ENCODE assay signal across 12 mouse cellular contexts in the genomic region with DNA sequence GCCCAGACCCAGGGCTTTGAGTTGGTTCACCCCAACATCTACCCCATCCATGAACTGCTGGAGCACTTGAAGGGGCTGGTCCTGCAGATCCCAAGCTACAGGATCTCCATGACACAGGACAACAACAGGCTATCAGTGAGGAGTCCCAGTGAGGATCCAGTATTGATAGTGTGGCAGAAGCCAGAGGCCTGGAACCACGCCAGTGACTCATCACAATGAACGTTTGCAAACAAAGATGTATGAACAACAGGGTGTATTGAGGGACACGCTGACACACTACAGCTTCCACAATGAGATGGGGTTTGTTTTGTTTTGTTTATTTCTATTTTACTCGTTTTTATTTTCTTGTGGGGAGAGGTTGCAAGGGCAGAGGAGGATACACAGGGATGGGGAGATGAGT. TPM values are rescaled to one million over a fixed set of nuclear protein-coding genes. Genes with fewer than 3 reads are reported as not detected.
A peak's percentile ranks its signal among the peaks of the same experiment; 100 is the strongest.
DNase-seq lines count a peak whose midpoint lies in the region; ATAC-seq and TF ChIP-seq lines count a peak whose summit lies in the region.
"Had no signal": no experiment of that assay in that cellular context is flagged by ENCODE, and none has a peak within 500 bp of the region (broad histone marks: within the 10 kb centered on the region; RNA-seq: fewer than 3 reads in every experiment).

No protein-coding gene starts in this region.

- WGBS in intestine, postnatal 0 days: 55% methylated on average over 4 of the region's 4 CpGs

- H3K27ac ChIP-seq in intestine, postnatal 0 days (ENCODE audit: low read depth, low read length): no peak overlapping the region
- H3K27ac ChIP-seq: lung, embryonic 15.5 days; midbrain, embryonic 12.5 days had no signal

- H3K36me3 ChIP-seq in intestine, postnatal 0 days (ENCODE audit: control insufficient read depth, insufficient read depth): no peaks in the 10 kb centered on the region
- H3K36me3 ChIP-seq: lung, embryonic 15.5 days; midbrain, embryonic 12.5 days had no signal

- H3K27me3 ChIP-seq in intestine, postnatal 0 days (replicated peaks; ENCODE audit: control insufficient read depth, insufficient read depth, low read length): no peaks in the 10 kb centered on the region
- H3K27me3 ChIP-seq: lung, embryonic 15.5 days; midbrain, embryonic 12.5 days had no signal

- no peak overlapping the region for H3K4me2 ChIP-seq in intestine, postnatal 0 days (replicated peaks; ENCODE audit: low read depth)
- H3K4me2 ChIP-seq: lung, embryonic 15.5 days; midbrain, embryonic 12.5 days had no signal

- H3K4me3 ChIP-seq in intestine, postnatal 0 days (ENCODE audit: low read depth, low read length): no peak overlapping the region
- H3K4me3 ChIP-seq: lung, embryonic 15.5 days; midbrain, embryonic 12.5 days had no signal

- H3K9me3 ChIP-seq in intestine, postnatal 0 days (ENCODE audit: control insufficient read depth): 0 out of 2 replicates have a peak, but pooled peaks cover 3% of the 10 kb centered on the region
- H3K9me3 ChIP-seq: lung, embryonic 15.5 days; midbrain, embryonic 12.5 days had no signal

- ATAC-seq in intestine, postnatal 0 days: no peak

- DNase-seq in adrenal gland, postnatal 10 days: peak; percentile 53
- no peak for DNase-seq in adrenal gland, postnatal 4 days (ENCODE audit: low spot score in 2 of 2)
- peak; percentile 22 for DNase-seq in kidney, postnatal 10 days
- DNase-seq in kidney, postnatal 14 days: no peak
- DNase-seq in 3T3-L1 (ENCODE audit: low read depth, low spot score): peak; percentile 39
- DNase-seq in cerebellum, postnatal 36 days: peak; percentile 6 to 8
- no peak for DNase-seq in testis, postnatal 14 days (ENCODE audit: low spot score)
- DNase-seq: heart, adult 11 months; heart, postnatal 14 days had no signal

- no peak for TF ChIP-seq CTCF in intestine, postnatal 0 days (IDR thresholded peaks at IDR 0.05; ENCODE audit: low read depth)

- no peaks in the 10 kb centered on the region for H3K4me1 ChIP-seq in intestine, postnatal 0 days (replicated peaks; ENCODE audit: control insufficient read depth, insufficient read depth, low read length)
- H3K4me1 ChIP-seq: lung, embryonic 15.5 days; midbrain, embryonic 12.5 days had no signal

- no peak overlapping the region for H3K9ac ChIP-seq in intestine, postnatal 0 days (ENCODE audit: low read depth, low read length)
- H3K9ac ChIP-seq: lung, embryonic 15.5 days; midbrain, embryonic 12.5 days had no signal

RNA-seq across cellular contexts. Expression of a gene that starts 17.7 kb away (rescaled TPM):
- 10 to 100 TPM; 31.9 to 36.4 TPM for total RNA-seq in adrenal gland, postnatal 10 days (2021)
- 10 to 100 TPM; 30.7 to 31.5 TPM for total RNA-seq in adrenal gland, postnatal 4 days (2021)
- polyA plus RNA-seq in intestine, postnatal 0 days (2015; fragmentation: Nextera tagmentation; extraction: Ambion mirVana): 37.8 and 40.9 TPM in 2 replicates

Comparison
In these comparisons a context has a peak if more than half of its experiments do, and no peak if none do; other contexts are left out.
1. DNase-seq: peak in adrenal gland, postnatal 10 days (single experiment), kidney, postnatal 10 days (single experiment), 3T3-L1 (single experiment) and cerebellum, postnatal 36 days (2 of 2); none in adrenal gland, postnatal 4 days (0 of 2), kidney, postnatal 14 days (single experiment) and testis, postnatal 14 days (single experiment).